Mouse (Mus musculus): ENCODE results near the gene Ccdc6.
A peak's percentile ranks its signal among the peaks of the same experiment; 100 is the strongest.

The Ccdc6 gene

DNA sequence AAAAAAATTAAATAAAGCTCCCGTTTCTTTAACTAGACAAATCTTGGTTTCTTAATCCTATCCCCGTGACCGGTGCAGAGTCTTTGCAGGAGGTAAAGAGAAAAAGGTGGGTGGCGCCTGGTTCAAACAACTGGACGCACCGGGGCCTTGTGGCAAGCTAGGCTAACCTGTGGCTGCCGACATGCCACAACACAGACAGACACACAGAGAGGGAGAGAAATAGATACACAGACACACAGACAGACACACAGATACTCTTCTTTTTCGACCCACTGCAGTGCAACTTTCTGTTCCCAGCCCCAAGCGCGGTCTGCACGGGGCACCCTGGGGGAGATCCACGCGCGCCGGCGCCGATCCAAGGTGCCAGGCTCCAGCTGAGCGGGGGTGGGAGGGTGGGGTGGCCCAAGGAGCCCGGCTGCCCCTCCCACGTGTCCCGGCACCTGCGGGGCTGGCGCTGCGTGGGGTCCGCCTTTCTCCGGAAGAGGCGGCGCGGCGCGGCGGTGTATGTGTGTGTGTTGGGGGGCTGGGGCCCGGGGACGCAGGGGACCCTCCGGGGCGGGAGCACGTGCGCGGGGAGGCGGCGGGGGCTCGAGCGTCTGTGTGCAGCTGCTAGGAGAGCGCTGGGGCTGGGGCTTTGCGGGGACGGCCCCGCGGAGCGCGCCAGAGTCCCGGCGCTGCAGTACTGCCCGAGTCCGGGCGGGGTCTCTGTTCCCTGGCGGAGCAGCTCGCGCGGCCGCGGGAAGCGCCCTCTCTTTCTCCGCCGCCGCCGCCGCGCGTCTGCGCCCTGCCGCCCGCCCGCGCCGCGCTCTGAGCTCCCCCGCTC is at the start of gene Ccdc6:
Gene Ccdc6, plus strand, starts transcription at position 756 of the 823 bp plus-strand sequence.
- DNase-seq (ENCODE audit: low spot score), result peak; percentile 88

GRCm38 (mm10) chr10:70049771-70050170 is 47.1 kb upstream of the Ccdc6 start:
- peak; percentile 66 for DNase-seq (ENCODE audit: low spot score)

- no peak for DNase-seq (ENCODE audit: low spot score)
These were observed 41.6 kb upstream of the Ccdc6 start for GRCm38 (mm10) chr10:70055291-70055690.

- no peak for DNase-seq (ENCODE audit: low spot score)
These were observed 39.9 kb upstream of the Ccdc6 start for GRCm38 (mm10) chr10:70057064-70057463.

- peak; percentile 28 for DNase-seq (ENCODE audit: low spot score)
These were observed 36.8 kb upstream of the Ccdc6 start for GRCm38 (mm10) chr10:70060021-70060688.

DNA sequence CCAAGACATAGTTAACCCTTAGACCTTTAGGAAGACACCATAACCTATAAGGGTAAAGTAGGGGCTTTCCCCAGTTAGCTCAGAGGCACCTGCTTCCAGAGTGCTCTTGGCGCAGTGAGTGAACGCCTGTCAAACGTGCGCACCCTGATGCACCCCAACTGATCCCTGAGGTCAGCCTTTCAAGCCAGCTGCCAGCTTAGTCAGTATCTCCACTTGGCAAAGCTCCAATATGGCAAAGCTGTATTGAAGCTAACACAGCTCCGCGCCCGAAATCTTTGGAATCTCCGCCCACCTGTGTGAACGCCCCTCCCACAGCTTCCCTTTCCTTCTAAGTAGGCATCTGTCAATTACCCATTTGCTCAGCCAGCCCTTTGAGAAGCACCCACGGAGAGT is 36.2 kb upstream of the Ccdc6 start:
- no peak for DNase-seq (ENCODE audit: low spot score)

DNA sequence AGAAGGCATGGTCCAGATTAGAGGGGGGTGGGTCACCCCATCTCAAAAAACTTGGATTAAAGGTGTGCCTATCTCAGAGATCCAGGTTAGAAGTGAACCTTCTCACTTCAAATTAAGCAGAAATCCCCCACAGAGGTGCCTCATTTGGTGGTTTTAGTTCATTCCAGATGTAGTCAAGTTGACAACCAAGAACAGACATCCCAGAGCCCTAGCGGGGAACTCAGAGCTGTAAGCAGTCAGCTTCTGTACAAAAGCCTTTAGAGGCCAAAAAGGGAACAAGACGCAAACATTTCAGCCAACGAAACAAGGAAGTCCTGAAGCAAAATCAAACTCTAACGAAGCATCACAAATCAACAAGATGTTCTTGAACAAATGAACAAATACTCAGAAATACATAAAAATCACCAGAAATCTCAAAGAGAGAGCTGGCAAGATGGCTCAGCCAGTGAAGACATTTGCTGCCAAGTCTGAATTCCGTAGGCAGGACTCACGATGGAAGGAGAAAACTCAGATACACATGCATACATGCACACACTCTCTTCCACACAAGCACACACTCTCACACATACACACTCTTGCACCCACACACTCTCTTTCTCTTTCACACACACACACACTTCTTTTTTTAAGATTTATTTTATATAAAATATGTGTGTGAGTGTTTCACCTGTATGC is 32.9 kb upstream of the Ccdc6 start:
- DNase-seq (ENCODE audit: low spot score), result no peak

GRCm38 (mm10) chr10:70065191-70065590 is 31.7 kb upstream of the Ccdc6 start:
- DNase-seq (ENCODE audit: low spot score), result no peak

DNA sequence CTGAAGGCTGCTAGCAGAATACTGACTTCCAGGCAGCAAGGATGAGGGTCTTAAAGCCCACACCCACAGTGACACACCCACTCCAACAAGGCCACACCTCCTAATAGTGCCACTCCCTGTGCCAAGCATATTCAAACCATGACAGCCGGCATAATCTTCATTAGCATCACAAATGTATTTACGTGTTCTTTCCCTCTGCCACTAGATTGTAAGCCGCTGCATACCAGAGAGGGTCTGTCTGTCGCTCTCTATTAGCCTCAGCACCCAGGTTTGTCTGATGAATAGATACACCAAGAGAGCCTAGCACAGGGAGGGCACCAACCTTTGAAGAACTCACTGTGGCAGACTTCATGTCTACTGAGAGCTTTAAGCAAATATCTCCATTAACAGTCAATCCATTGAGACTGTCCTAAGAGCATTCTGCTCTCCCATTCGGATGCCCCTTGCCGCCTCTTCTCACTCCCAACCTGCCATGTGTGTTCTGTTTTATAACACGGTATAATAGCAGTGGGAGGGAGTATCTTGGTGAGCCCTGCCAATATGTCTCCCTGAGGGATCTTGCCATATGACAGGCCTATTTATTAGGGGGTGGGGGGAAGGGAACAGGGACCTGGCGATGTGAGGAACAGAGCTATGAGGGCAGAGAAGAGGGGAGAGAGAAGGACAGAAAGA is 30.3 kb upstream of the Ccdc6 start:
- DNase-seq (ENCODE audit: low spot score), result no peak

- DNase-seq (ENCODE audit: low spot score), result no peak
These were observed 29.5 kb upstream of the Ccdc6 start for GRCm38 (mm10) chr10:70067169-70068115.

GRCm38 (mm10) chr10:70069321-70069720 is 27.6 kb upstream of the Ccdc6 start:
- DNase-seq (ENCODE audit: low spot score), result no peak

- DNase-seq (ENCODE audit: low spot score), result no peak
These were observed 25.6 kb upstream of the Ccdc6 start for GRCm38 (mm10) chr10:70071334-70071733.

GRCm38 (mm10) chr10:70077452-70077851 is 19.5 kb upstream of the Ccdc6 start:
- no peak for DNase-seq (ENCODE audit: low spot score)

DNA sequence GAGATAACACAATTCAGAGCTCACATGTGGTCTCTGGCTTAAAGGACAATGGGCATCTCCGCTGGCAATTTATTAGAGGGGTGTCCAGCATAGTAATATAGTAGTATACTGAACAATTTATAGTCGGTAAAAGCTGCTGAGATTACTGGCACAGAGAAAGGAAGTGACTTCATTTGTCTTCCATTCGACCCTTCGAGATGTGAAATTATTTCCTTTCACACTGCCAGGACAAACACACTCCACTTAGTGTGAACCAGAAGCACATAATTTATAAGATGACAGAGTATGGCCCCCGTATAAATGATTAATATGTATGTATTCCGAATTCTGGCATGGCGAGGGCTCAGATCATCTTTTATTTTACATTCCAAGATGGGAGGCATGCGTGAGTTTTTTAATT is 16.0 kb upstream of the Ccdc6 start:
- DNase-seq (ENCODE audit: low spot score), result no peak

- no peak for DNase-seq (ENCODE audit: low spot score)
These were observed 15.3 kb upstream of the Ccdc6 start for GRCm38 (mm10) chr10:70081564-70082175.

- DNase-seq (ENCODE audit: low spot score), result no peak
These were observed 13.7 kb upstream of the Ccdc6 start for GRCm38 (mm10) chr10:70083241-70083640.

GRCm38 (mm10) chr10:70085256-70085961 is 11.5 kb upstream of the Ccdc6 start:
- no peak for DNase-seq (ENCODE audit: low spot score)

- DNase-seq (ENCODE audit: low spot score), result no peak
These were observed 8.1 kb upstream of the Ccdc6 start for GRCm38 (mm10) chr10:70088788-70089187.

- no peak for DNase-seq (ENCODE audit: low spot score)
These were observed 5.0 kb upstream of the Ccdc6 start for GRCm38 (mm10) chr10:70091876-70092462.

DNA sequence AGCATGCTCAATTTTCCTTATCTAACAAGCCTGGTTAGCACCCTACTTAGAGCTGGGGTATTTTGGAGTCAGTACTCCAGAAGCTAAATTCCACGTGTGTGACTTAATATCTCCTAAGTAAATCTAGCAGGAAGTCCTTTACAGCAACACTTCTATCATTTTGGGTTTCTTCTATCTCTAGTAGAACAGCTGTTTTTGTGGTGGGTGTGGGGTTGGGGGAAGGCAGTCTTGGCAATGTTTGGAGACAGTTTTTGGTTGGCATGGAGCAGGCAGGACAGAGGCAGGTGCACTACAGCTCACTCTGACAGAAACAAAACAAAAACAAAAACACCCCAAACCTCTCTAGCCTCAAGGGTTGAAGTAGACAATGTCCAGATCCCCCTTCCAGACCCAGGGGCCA is 3.1 kb upstream of the Ccdc6 start:
- DNase-seq (ENCODE audit: low spot score), result no peak

Data from urinary bladder, postnatal 14 days (tissue).